Mouse (Mus musculus) cerebellum, adult 2 months (tissue): ENCODE results near the gene Fhit.

ENCODE experiments used
- CTCF ChIP-seq: fragments of 200-500 bp; IDR thresholded peaks from 2 replicates; pipeline ENCODE4 v1.5.1; 2011; ENCODE audit warnings: low read depth, mild to moderate bottlenecking, control low read depth, low read length, moderate library complexity, borderline replicate concordance; ENCODE audit not compliant: insufficient read depth
- POLR2A ChIP-seq: fragments of 200-500 bp; IDR thresholded peaks from 2 replicates; pipeline ENCODE4 v1.6.1; 2011; ENCODE audit warnings: low read length, control low read depth, borderline replicate concordance; ENCODE audit not compliant: insufficient read depth

DNA sequence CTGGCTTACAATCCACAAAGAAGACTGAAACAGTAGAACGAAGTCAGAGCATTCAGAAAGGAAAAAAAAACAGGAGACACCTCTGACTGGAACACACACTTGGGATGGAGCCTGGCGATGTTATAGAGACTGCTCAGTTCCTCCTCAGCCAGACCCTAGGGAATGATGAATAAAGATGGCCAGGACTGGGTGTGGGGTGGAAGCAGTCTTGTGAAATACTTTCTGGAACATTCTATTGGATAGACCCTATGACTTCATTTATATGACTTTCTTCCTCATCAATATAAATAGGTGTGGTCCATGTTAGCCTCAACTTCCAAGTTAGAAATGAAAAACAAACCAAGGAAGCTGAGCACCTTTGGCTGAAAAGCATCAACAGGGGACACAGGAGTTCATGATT is 680.5 kb downstream of the Fhit start:
- TF ChIP-seq CTCF (no peak), POLR2A (no peak)
